Mouse (Mus musculus) granulocyte monocyte progenitor cell, adult 5-6 weeks (primary cell): ENCODE measurements around the gene Tbcel. TPM values are rescaled to one million over a fixed set of nuclear protein-coding genes. Genes with fewer than 3 reads are reported as not detected.

Experiments used
- ATAC-seq: replicated peaks from 2 replicates; pipeline ENCODE4 v1.8.0; 2016; ENCODE audit warnings: mild to moderate bottlenecking, moderate TSS enrichment, inconsistent platforms; ENCODE audit not compliant: poor library complexity, severe bottlenecking
- total RNA-seq, 2 experiments: library from RNA; stranded (forward) in 1 of 2; stranded (reverse) in 1 of 2; fragments of 200-712, 200-1000 nt in 1 of 2; fragments of >200 nt in 1 of 2; fragmentation: Nextera tagmentation in 1 of 2; gene quantifications; 2 replicates each; pipeline ENCODE4 v1.2.3; 2014 to 2017

The Tbcel gene
- total RNA-seq, 2 experiments from 2014 or later: 11.3 to 14.3 TPM

DNA sequence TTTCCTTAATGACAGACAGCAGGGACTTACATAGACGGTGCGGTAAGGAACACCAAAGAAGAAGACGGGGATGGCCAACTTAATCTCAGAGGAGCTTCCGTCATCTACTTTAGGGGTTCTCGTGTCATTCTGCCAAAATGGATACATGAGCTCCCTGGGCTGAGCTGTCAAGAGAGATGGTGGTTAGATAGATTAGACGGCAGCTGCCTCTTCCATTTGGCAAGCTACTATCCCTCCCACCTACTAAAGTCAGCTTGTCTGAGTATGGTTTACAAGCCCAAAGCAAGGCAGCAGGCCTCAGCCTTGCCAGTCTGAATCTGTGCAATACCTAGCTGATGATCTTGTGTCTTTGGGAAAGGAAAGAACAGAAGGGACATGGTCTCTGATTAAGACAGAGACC lies 112.7 kb downstream of the Tbcel start:
- ATAC-seq: no peak

DNA sequence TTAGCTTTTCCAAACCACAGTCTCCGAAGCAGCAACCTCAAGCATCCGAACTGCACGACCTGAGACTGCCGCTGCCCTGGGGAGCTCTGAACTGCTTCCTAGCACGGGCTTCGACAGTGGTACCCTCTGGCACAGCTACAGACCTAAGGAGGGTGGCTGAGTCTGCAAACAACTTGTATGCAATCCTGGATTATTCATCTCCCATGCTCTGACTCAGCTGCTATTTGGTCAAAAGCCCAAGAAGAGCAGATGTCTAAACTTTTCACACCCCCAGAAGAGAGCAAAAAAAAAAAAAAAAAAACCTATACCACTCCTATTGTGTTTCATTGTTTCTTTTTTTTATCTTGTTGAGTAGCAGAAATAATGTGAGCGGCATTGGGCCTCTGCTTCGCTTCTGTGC lies 113.3 kb downstream of the Tbcel start:
- ATAC-seq: no peak

DNA sequence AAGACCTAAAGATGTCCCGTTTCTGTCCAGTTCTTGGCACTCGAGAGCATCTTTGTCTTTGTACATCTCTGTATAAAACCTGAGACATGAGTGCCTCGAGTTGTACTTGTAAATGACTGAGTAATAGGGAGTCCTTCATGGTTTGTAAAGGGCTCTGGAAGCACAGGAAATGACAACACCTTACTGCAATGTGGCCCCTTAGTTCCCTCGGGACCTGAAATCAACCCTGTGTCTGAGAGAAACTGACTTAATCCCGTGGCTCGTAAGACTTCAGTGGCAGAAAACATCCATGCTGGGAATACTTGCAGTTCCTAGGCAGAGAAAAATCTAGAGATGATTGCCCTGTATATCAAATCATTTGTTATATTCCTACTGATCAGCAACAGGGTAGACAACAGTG lies 114.7 kb downstream of the Tbcel start:
- no peak for ATAC-seq

DNA sequence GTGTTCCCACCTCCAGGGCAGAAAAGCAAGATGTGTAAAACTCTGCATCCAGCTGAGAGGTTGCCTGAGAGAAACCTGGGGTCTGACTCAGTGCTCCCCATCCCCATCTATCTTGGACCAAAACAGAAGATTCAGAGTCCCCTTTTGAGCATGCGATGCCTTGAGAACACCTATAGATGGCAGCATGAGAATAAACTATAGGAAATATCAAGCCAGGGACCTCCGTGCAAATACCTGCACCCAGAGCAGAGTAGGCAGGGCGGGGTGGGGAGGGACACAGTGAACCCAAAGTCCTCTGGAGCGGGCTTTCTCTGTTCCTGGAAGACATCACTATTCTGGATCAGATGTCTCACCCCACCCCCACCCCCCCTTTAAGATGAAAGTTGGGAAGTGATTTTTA lies 119.1 kb downstream of the Tbcel start:
- ATAC-seq: no peak

DNA sequence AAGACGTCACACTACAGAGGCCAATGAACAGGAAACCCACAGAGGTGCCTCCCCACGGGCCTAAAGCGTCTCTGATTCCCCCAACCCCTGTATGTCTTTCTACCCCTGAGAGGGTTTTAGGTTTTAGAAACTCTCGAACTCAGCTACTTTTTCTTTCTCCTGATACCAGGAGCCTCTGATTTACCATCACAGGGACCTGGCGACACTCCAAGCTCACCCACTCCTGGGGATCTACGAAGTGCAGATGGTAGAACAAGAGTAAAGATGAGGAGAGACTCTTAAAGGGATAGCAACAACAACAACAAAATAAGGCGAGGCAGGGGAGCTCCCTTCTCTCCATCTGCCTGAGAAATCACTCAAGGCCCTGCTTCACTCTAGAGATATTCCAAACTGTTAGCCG lies 120.6 kb downstream of the Tbcel start:
- ATAC-seq: no peak

DNA sequence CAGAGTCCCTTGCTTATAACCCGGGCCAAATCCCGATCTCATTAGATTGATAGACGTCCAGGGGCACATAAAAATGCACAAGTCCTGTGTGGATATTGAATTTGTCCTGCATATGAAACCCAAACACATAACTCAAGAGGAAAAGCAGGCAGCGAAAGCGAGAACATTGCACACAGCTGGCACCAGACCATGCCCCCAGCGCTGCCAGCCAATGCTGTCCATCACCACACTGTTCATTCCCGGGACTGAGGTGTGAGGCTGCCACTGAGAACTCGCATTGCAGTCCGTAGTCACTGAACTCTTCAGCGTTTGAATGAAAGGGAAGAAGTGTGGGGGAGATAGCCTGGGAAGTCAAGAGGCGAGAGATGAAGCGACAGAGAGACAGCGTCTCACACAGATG lies 122.0 kb downstream of the Tbcel start:
- ATAC-seq: no peak

DNA sequence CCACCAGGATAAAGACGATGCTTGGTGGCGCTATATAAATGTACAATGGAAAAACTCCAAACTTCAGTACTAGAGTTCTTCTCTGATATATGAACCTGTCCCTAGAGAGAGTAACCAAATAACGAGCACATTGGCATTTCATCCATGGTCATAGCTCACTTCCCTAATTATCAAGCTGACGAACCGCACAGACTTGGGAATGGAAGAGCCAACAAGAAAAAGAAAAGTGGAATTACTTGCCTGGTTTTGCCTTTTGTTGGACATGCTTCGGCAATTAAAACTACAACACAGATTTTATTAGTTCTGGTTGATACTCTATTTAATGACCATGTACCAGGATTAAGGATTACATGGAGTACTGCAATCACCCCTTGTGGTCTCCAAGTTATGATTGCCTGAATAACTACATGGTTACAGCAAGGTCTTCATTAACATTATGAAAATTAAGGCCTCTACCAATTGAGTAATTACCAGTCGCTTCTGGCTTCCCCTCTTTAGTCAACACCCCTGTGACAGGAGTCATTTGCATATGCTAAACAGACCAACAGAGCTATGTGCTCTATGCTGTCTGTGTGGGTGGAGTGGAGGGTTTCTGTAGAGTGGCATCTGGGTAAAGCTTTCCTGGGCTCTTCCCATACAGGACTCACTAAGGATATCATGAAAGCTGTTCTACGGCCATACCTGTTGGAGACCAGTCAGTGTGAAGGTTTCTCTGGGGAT lies 124.8 kb downstream of the Tbcel start:
- ATAC-seq: no peak

DNA sequence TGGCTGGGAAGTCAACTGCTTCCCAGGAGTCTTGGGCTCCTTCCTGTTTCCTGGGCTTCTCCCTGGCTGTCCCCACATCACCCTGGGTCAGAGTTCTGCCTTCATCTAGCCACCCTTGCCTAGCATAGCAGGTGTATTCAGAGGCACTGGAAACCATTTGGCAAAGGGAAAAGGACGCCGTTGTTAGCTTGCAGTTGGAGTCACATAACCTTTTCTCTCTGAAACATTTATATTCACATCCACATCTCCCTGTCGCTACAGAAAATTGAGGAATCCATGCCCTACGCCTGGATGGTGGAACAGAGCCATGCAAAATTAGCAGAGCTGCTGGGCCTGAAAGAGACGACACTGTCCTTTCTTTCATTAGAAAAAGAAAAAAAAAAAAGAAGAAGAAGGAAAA lies 125.5 kb downstream of the Tbcel start:
- no peak for ATAC-seq

DNA sequence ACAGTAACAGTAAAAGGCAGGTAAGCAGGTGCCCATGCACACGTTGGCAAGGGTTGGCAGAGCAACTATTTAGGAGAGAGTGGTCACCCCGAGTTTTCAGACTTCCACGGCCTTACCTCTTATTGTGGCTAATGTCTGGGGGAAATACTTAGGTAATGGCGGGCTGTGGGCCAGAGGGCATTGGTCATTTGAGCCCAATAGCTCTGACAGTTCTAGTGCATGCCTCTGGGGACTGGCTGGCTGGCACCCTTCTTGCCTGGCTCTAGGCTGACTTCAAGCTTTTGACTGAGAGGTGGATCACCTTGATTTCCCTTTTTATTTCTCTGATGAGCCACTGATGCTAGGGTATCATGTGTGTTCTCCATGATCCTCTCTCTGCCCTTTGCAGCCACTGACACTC lies 129.5 kb downstream of the Tbcel start:
- ATAC-seq: no peak

DNA sequence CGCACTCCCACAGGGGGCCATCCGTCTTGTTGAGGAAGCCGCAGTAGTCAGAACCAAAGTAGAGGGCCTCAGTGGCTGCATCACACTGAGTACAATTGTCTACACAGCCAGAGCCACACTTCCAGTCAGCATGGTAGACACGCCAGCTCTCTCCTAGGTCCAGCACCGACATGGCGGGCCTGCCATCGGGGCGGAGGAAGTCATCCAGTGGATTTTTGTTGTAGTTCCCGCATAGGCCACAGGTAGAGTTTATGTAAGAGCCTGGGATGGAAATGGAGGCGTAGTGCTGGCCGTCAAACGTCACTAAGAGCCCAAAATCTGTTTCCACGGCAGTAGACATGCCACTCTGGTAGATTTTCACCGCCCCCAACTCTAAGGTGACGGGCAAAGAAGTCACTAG lies 130.0 kb downstream of the Tbcel start:
- ATAC-seq: no peak

DNA sequence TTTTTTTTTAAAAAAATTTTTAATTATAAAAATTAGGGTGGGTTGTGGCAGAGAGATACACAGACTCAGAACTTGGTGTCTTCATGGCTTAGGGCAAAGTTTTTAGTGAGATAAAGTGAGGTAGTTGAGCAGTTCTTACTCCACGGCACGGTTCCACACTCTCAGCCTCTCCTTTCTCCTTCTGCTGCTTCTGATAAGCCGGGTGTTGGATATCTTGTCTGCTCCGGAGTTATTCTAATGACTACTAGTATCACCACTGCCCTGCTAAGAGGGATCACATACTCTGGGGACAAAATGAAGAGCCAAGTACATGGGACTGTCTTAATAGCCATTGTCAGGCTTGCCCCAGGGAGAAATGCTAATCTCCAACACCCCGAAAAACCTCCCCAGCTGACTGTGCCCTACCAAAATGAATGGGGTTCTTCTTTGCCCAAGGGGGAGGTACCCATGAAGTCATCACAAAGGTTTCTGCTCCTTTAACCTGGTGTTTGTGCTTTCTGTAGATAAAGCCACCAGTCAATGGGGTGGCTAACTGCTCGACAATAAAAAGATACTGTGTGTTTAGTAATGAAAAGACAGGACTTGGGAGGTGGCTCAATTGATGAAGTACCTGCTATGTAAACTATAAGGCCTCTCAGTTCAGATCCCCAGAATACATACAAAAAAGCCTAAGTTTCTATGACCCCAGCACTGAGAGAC lies 135.8 kb downstream of the Tbcel start:
- no peak for ATAC-seq

Other genes with a start within 250 kb of the Tbcel start
- 12.3 and 14.4 TPM in 2 replicates for gene Sc5d, start 243.6 kb downstream of the Tbcel start, total RNA-seq (2014; fragmentation: Nextera tagmentation)
- 20.1 and 29.9 TPM in 2 replicates for gene Sc5d, start 243.6 kb downstream of the Tbcel start, total RNA-seq (2017)
- not detected in 2 replicates for gene Tecta, start 107.9 kb downstream of the Tbcel start, total RNA-seq (2014; fragmentation: Nextera tagmentation)
- not detected in 2 replicates for gene Tecta, start 107.9 kb downstream of the Tbcel start, total RNA-seq (2017)